Mouse (Mus musculus) neutrophil, adult 83 days (primary cell): ENCODE results near the gene Rrm1. TPM values are rescaled to one million over a fixed set of nuclear protein-coding genes. Genes with fewer than 3 reads are reported as not detected.

ENCODE experiments used
- total RNA-seq, 2 experiments: library from RNA; stranded (reverse); gene quantifications; one replicate each; pipeline ENCODE4 v1.2.4; 2023

The Rrm1 gene
- total RNA-seq = 100 to 1,000 TPM in 1 of 2 experiments, 10 to 100 TPM in 1; 97.4 to 110 TPM

DNA sequence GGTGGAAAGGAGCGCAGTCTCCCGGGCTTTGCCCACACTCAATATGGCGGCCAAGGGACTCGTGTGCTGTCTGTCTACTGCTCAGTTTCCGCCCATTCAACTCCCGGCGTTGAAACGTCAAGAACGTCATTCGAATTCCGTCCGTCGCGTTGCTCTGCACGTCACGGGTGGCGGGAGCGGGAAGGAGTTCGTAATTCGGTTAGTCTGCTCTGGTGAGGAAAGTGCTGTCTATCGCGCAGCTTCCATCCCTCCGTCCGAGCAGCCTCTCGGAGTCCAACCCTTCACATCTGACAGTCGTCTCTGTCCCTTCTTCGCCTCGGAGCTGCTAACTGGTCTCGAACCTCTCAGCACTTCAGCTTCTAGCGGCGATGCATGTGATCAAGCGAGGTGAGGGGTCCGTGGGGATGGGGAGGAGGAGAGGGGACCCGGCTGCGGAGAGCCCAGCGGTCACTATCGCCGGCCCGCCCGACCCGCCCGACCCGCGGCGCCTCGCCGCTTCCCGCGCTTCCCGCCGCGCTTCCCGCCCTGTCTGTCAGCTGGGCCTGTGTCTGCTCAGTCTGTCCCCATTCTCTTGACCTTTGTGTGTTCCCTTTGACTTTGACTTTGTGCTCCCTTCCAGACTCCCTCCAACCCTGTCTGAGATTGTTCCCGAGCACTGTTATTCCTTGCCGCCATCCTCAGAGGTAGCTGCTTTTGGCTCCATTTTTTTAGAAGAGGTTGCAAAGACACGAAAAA is at the start of gene Rrm1:
Gene Rrm1, plus strand, starts transcription at position 39 of the 735 bp plus-strand sequence.

DNA sequence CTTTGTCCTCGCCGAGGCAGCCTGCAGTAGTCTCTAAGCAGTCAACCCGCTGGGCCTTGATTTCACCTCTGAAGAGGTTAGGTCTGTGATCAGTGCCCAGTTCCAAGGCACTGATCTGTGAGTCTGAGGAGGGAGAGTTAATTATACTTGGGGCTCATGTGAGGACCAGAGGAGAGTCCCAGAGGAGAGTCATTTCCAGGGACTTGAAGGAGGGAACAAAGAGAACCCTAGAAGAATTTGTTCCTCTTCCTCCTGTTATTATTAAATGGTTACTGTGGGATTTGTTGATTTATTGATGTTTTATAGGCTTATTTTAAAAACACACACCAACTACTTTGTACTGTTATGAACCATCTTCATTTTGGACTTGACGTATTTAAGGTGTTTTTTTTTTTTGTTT is 40.1 kb downstream of the Rrm1 start, which contains the start of gene Olfr543:
Gene Olfr543, minus strand, starts transcription at position 101 of the 400 bp plus-strand sequence.

DNA sequence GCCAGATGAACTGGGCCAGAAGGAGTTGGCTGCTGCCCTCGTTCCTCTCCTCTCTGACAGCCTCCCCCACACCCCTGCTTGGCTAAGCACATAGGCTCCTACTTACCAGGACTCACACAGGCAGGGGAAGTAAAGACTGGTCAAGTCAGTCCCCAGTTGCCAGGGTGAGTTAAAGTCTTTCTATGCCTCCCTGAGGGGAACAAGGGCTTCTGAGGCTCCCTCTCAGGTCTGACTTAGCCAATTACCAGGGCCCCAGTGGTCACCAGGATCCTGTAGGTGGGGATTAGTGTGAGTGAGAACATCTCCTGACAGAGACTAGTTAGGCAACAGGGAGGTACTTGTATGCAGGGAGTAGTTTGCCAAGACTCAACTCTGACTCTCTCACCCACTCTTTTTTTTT is 46.7 kb downstream of the Rrm1 start, which contains the start of gene Olfr544:
Gene Olfr544, minus strand, starts transcription at position 153 of the 400 bp plus-strand sequence.

DNA sequence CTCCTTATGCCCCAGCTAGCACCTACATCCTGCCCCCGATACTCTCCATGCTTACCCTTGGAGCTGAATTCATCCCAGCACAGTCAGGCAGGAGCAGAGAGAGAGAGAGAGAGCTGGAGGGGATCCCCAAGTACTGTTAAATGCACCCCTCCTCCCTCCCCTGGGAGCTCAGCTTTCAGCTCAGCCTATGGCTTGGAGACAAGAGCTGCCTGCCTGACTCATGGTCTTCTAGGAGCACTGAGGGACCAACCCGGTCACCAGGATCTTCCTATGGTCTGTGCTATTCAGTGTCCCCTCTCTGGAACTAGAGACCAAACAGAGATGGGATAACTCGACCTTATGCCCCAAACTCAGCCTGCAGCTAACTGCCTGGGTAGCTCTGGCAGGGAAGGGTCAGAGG is 58.0 kb downstream of the Rrm1 start, which contains the start of gene Olfr545:
Gene Olfr545, minus strand, starts transcription at position 101 of the 400 bp plus-strand sequence.

Other genes starting within 250 kb of the Rrm1 start
- gene Nup98, start 231.5 kb upstream of the Rrm1 start, total RNA-seq = 10 to 100 TPM; 57.0 to 58.7 TPM
- gene Pgap2, start 231.5 kb upstream of the Rrm1 start, total RNA-seq = 10 to 100 TPM; 35.9 to 37.9 TPM
- gene Rhog, start 185.6 kb upstream of the Rrm1 start, total RNA-seq = 100 to 1,000 TPM; 395 to 404 TPM
- gene Stim1, start 173.9 kb upstream of the Rrm1 start, total RNA-seq = 10 to 100 TPM; 80.6 to 83.1 TPM
- gene Olfr543, start 40.0 kb downstream of the Rrm1 start, total RNA-seq = not detected
- gene Olfr544, start 46.6 kb downstream of the Rrm1 start, total RNA-seq = not detected
- not detected for gene Olfr545, start 57.9 kb downstream of the Rrm1 start, total RNA-seq
- gene Olfr547, start 93.1 kb downstream of the Rrm1 start, total RNA-seq = not detected
- gene Olfr548-ps1, start 99.2 kb downstream of the Rrm1 start, total RNA-seq = not detected
- not detected for gene Olfr549, start 108.2 kb downstream of the Rrm1 start, total RNA-seq
- 10 to 100 TPM; 10.7 to 12.5 TPM for gene Trim21, start 123.8 kb downstream of the Rrm1 start, total RNA-seq
- gene Olfr550, start 129.7 kb downstream of the Rrm1 start, total RNA-seq = not detected
- gene Olfr551, start 150.2 kb downstream of the Rrm1 start, total RNA-seq = not detected
- gene Olfr552, start 156.1 kb downstream of the Rrm1 start, total RNA-seq = not detected
- not detected for gene Olfr553, start 176.5 kb downstream of the Rrm1 start, total RNA-seq
- gene Olfr554, start 196.7 kb downstream of the Rrm1 start, total RNA-seq = not detected
- not detected for gene Olfr555, start 217.1 kb downstream of the Rrm1 start, total RNA-seq
- not detected for gene Olfr556, start 223.2 kb downstream of the Rrm1 start, total RNA-seq
- 1 to 10 TPM; 1.0 to 2.8 TPM for gene Trim68, start 245.6 kb downstream of the Rrm1 start, total RNA-seq